Mouse (Mus musculus): ENCODE measurements at regions not wholly inside any gene's neighbourhood (a gene's known extent, or its start where the extent isn't known, plus 50 kb on each side); places are given as distances from the start of the nearest gene placed in this dataset.

DNA sequence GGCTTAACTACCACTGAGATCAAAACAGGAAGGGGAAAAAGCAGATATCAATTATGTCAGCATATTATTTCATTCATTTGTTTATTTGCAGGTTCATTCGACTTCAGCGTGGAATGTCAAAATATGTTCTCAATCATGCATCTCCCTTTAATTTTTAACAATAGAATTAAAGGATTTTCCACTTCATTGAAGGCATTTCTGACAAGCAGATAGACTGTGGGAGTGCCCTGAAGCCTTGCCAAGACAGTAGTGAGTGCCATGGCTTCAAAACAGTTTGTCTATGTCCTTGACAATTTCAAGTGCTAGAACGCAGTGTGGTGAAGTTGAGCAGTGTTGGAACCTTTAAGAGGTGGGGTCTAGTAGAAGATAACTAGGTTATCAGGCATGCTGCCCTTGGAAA lies 412.4 kb upstream of the 4930412O13Rik start:
- TF ChIP-seq CTCF (conservative IDR thresholded peaks at IDR 0.05; ENCODE audit: low read length): no peak
- no peak for TF ChIP-seq POU5F1 (IDR thresholded peaks at IDR 0.05; ENCODE audit: borderline replicate concordance, low read length)
- TF ChIP-seq NANOG (IDR thresholded peaks at IDR 0.05; ENCODE audit: borderline replicate concordance, low read length): no peak

Data from E14TG2a.4 (cell line).